Mouse (Mus musculus) CH12.LX (cell line): ENCODE measurements at regions not wholly inside any gene's neighbourhood (a gene's known extent, or its start where the extent isn't known, plus 50 kb on each side); places are given as distances from the start of the nearest gene placed in this dataset.

ENCODE experiments used
- DNase-seq: peaks from one replicate; pipeline ENCODE4 v3.0.0-alpha.2; 2013; ENCODE audit errors: extremely low read depth
- H3K27ac ChIP-seq: 2 replicates; pipeline ENCODE4 v1.5.1; 2012; ENCODE audit warnings: low read depth, mild to moderate bottlenecking, control low read depth, moderate library complexity; ENCODE audit not compliant: insufficient read depth
- H3K27me3 ChIP-seq: replicated peaks from 2 replicates; pipeline ENCODE3; 2012; ENCODE audit warnings: inconsistent platforms
- H3K36me3 ChIP-seq, 2 experiments: replicated peaks in 1 of 2; 2 replicates each; pipeline versions ENCODE3 to v1.6.1; 2012; ENCODE audit warnings: inconsistent platforms in 1 of 2, low read length in 1 of 2, mild to moderate bottlenecking in 1 of 2, mixed read lengths in 1 of 2, moderate library complexity in 1 of 2; ENCODE audit not compliant: control insufficient read depth in 1 of 2, insufficient read depth in 1 of 2
- H3K4me1 ChIP-seq, 2 experiments: 2 replicates each; pipeline ENCODE4 v1.6.1; 2012; ENCODE audit warnings: inconsistent platforms in 1 of 2, moderate library complexity in 1 of 2; ENCODE audit not compliant: insufficient read depth in 2 of 2, control insufficient read depth in 1 of 2
- H3K4me2 ChIP-seq: 2 replicates; pipeline ENCODE4 v1.6.1; 2012; ENCODE audit warnings: low read depth, mild to moderate bottlenecking, control low read depth; ENCODE audit not compliant: poor library complexity, insufficient read depth, severe bottlenecking
- H3K4me3 ChIP-seq, 3 experiments: fragments of 150-350 bp in 1 of 3; sonication (generic) in 1 of 3; replicated peaks in 1 of 3; 2 replicates each; pipeline versions ENCODE3 to v1.5.1; 2011 to 2012; ENCODE audit warnings: low read depth in 2 of 3, low read length in 2 of 3, mild to moderate bottlenecking in 2 of 3, moderate library complexity in 2 of 3, control low read depth in 1 of 3, improper control_type of control experiment in 1 of 3, inconsistent platforms in 1 of 3, mixed read lengths in 1 of 3; ENCODE audit not compliant: poor library complexity in 1 of 3
- H3K79me2 ChIP-seq: replicated peaks from 2 replicates; pipeline ENCODE4 v1.6.1; 2012; ENCODE audit warnings: mild to moderate bottlenecking, moderate library complexity; ENCODE audit not compliant: control insufficient read depth, poor library complexity, insufficient read depth, severe bottlenecking; ENCODE audit errors: extremely low read depth
- H3K9ac ChIP-seq: 2 replicates; pipeline ENCODE4 v1.6.1; 2012; ENCODE audit warnings: low read depth, mild to moderate bottlenecking, control low read depth, moderate library complexity; ENCODE audit not compliant: insufficient read depth
- H3K9me3 ChIP-seq: replicated peaks from 2 replicates; pipeline ENCODE3; 2012; ENCODE audit warnings: low read length, inconsistent platforms, mixed read lengths
- BHLHE40 ChIP-seq: IDR thresholded peaks from 2 replicates; pipeline ENCODE4 v1.6.1; 2011; ENCODE audit warnings: mild to moderate bottlenecking, low read depth, low read length, improper control_type of control experiment
- CHD1 ChIP-seq: IDR thresholded peaks from 2 replicates; pipeline ENCODE4 v1.6.1; 2012; ENCODE audit warnings: low read depth, low read length, improper control_type of control experiment, inconsistent platforms
- CHD2 ChIP-seq: IDR thresholded peaks from 2 replicates; pipeline ENCODE4 v1.6.1; 2011; ENCODE audit warnings: low read length, improper control_type of control experiment
- E2F4 ChIP-seq: IDR thresholded peaks from 2 replicates; pipeline ENCODE4 v1.6.1; 2011; ENCODE audit warnings: low read depth, low read length, improper control_type of control experiment; ENCODE audit not compliant: insufficient replicate concordance
- ELF1 ChIP-seq: IDR thresholded peaks from 2 replicates; pipeline ENCODE4 v1.6.1; 2014; ENCODE audit warnings: low read depth, mild to moderate bottlenecking, inconsistent platforms, low read length, improper control_type of control experiment
- GABPA ChIP-seq: IDR thresholded peaks from 2 replicates; pipeline ENCODE4 v1.6.1; 2012; ENCODE audit warnings: low read depth, low read length, improper control_type of control experiment, inconsistent platforms; ENCODE audit not compliant: insufficient replicate concordance
- JUND ChIP-seq: conservative IDR thresholded peaks from 2 replicates; pipeline ENCODE4 v1.6.1; 2011; ENCODE audit warnings: low read depth, low read length, improper control_type of control experiment
- KAT2A ChIP-seq: IDR thresholded peaks from 2 replicates; pipeline ENCODE4 v1.6.1; 2012; ENCODE audit warnings: low read length, improper control_type of control experiment, inconsistent platforms; ENCODE audit not compliant: insufficient replicate concordance
- MAZ ChIP-seq: IDR thresholded peaks from 2 replicates; pipeline ENCODE4 v1.6.1; 2012; ENCODE audit warnings: low read depth, mild to moderate bottlenecking, inconsistent platforms, low read length, improper control_type of control experiment, moderate library complexity
- MEF2A ChIP-seq: IDR thresholded peaks from 2 replicates; pipeline ENCODE4 v1.6.1; 2014; ENCODE audit warnings: low read depth, mild to moderate bottlenecking, inconsistent platforms, low read length, improper control_type of control experiment, borderline replicate concordance
- MXI1 ChIP-seq: IDR thresholded peaks from 2 replicates; pipeline ENCODE4 v1.6.1; 2011; ENCODE audit warnings: mild to moderate bottlenecking, low read depth, low read length, improper control_type of control experiment
- MYC ChIP-seq: IDR thresholded peaks from 2 replicates; pipeline ENCODE4 v1.6.1; 2011; ENCODE audit warnings: low read depth, mild to moderate bottlenecking, improper control_type of control experiment, low read length
- NELFE ChIP-seq: IDR thresholded peaks from 2 replicates; pipeline ENCODE4 v1.6.1; 2011; ENCODE audit warnings: low read depth, low read length, improper control_type of control experiment
- PAX5 ChIP-seq: IDR thresholded peaks from 2 replicates; pipeline ENCODE4 v1.6.1; 2012; ENCODE audit warnings: low read length, inconsistent platforms, mixed read lengths
- POLR2A ChIP-seq: IDR thresholded peaks from 2 replicates; pipeline ENCODE4 v1.6.1; 2011; ENCODE audit warnings: low read depth, mild to moderate bottlenecking, improper control_type of control experiment, low read length
- RAD21 ChIP-seq: IDR thresholded peaks from 2 replicates; pipeline ENCODE4 v1.6.1; 2011; ENCODE audit warnings: low read depth, mild to moderate bottlenecking, low read length, improper control_type of control experiment, moderate library complexity
- RCOR1 ChIP-seq: conservative IDR thresholded peaks from 2 replicates; pipeline ENCODE4 v1.6.1; 2012; ENCODE audit warnings: low read depth, mild to moderate bottlenecking, inconsistent platforms, low read length, improper control_type of control experiment
- SMC3 ChIP-seq: IDR thresholded peaks from 2 replicates; pipeline ENCODE4 v1.6.1; 2011; ENCODE audit warnings: low read depth, low read length, improper control_type of control experiment
- TBP ChIP-seq: conservative IDR thresholded peaks from 2 replicates; pipeline ENCODE4 v1.6.1; 2011; ENCODE audit warnings: low read depth, low read length, improper control_type of control experiment
- TCF12 ChIP-seq: IDR thresholded peaks from 2 replicates; pipeline ENCODE4 v1.6.1; 2014; ENCODE audit warnings: low read depth, mild to moderate bottlenecking, inconsistent platforms, low read length, improper control_type of control experiment
- USF2 ChIP-seq: conservative IDR thresholded peaks from 2 replicates; pipeline ENCODE4 v1.6.1; 2011; ENCODE audit warnings: low read depth, low read length, improper control_type of control experiment
- ZKSCAN1 ChIP-seq: IDR thresholded peaks from 2 replicates; pipeline ENCODE4 v1.6.1; 2012; ENCODE audit warnings: low read depth, inconsistent platforms, low read length, improper control_type of control experiment, borderline replicate concordance
- ZMIZ1 ChIP-seq: IDR thresholded peaks from 2 replicates; pipeline ENCODE4 v1.6.1; 2012; ENCODE audit warnings: low read depth, mild to moderate bottlenecking, inconsistent platforms, low read length, improper control_type of control experiment
- ZNF384 ChIP-seq: IDR thresholded peaks from 2 replicates; pipeline ENCODE4 v1.6.1; 2012; ENCODE audit warnings: low read depth, low read length, improper control_type of control experiment, inconsistent platforms
- dilution Hi-C: fragments of 300-500 bp; cut with MboI; formaldehyde crosslinking; loops from 2 replicates; pipeline ENCODE4 v1.14.3; 2020; ENCODE audit warnings: low sequenced_read_pairs; ENCODE audit not compliant: extremely low pct_unique_long_range_greater_than_20kb, extremely low pct_ligation_motif_present
- in situ Hi-C: fragments of 300-500 bp; cut with MboI; formaldehyde crosslinking; loops from 3 replicates; pipeline ENCODE4 v1.14.3; 2019; ENCODE audit warnings: low sequenced_read_pairs, low pct_ligation_motif_present, low pct_unique_long_range_greater_than_20kb, mixed read lengths

- TF ChIP-seq ELF1 (no peak), CHD2 (no peak), ZMIZ1 (no peak), CHD1 (no peak), E2F4 (no peak), ZNF384 (no peak), RCOR1 (no peak), TCF12 (no peak), PAX5 (no peak), USF2 (no peak), POLR2A (no peak), NELFE (no peak), SMC3 (no peak), TBP (no peak), JUND (no peak), MAZ (no peak), MYC (no peak), GABPA (no peak), RAD21 (no peak), MEF2A (no peak)
- TF ChIP-seq, all 38 proteins: peak for 0
- H3K9ac ChIP-seq: no peak overlapping the region
- no peak overlapping the region for H3K4me3 ChIP-seq
- H3K4me1 ChIP-seq: peaks cover 5 to 7% of the 10 kb centered on the region in 2 experiments; a peak in 2 of 4 replicates
- dilution Hi-C loops (no loop called here), in situ Hi-C loops (no loop called here)
- no peaks in the 10 kb centered on the region for H3K79me2 ChIP-seq
- H3K27ac ChIP-seq: no peak overlapping the region
- no peaks in the 10 kb centered on the region for H3K27me3 ChIP-seq
- no peak for DNase-seq
- H3K4me2 ChIP-seq: no peak overlapping the region
- H3K36me3 ChIP-seq: no peaks in the 10 kb centered on the region
- H3K9me3 ChIP-seq: no peaks in the 10 kb centered on the region
Observed at GRCm38 (mm10) chr13:31327511-31327951, 228.4 kb upstream of the Foxq1 start.

- no peak for DNase-seq
- Histone ChIP-seq H3K4me3 (no peak overlapping the region), H3K4me2 (no peak overlapping the region), H3K36me3 (no peaks in the 10 kb centered on the region), H3K9me3 (no peaks in the 10 kb centered on the region), H3K27me3 (no peaks in the 10 kb centered on the region), H3K27ac (no peak overlapping the region), H3K4me1 (peaks cover 5 to 7% of the 10 kb centered on the region in 2 experiments; a peak in 2 of 4 replicates), H3K9ac (no peak overlapping the region), H3K79me2 (no peaks in the 10 kb centered on the region)
- dilution Hi-C loops (no loop called here), in situ Hi-C loops (no loop called here)
- TF ChIP-seq BHLHE40 (no peak), MXI1 (no peak), CHD2 (no peak), CHD1 (no peak), ZKSCAN1 (no peak), RCOR1 (no peak), USF2 (no peak), KAT2A (no peak)
Observed at GRCm38 (mm10) chr13:31328756-31329155, 227.2 kb upstream of the Foxq1 start.
